Mouse (Mus musculus): ENCODE measurements around the gene Cmtm1. TPM values are rescaled to one million over a fixed set of nuclear protein-coding genes. Genes with fewer than 3 reads are reported as not detected.
"Not testable (repeated sequence)": the region's sequence is repeated elsewhere in the genome, so short reads cannot be mapped to it uniquely, and the experiment has no call there.

Cmtm1 gene
- polyA plus RNA-seq (2015; fragmentation: Nextera tagmentation; extraction: Ambion mirVana): not detected in 2 replicates

GRCm38 (mm10) chr8:104309441-104310155 is at the start of gene Cmtm1, which contains the start of gene Gm45711:
Gene Cmtm1 (minus strand): TSS chr8:104310145.
Gene Gm45711 (minus strand): TSS chr8:104310081.
- not testable (repeated sequence) for ATAC-seq (ENCODE audit: low read depth); H3K4me1 ChIP-seq (replicated peaks); H3K9me3 ChIP-seq (replicated peaks); H3K4me2 ChIP-seq; H3K36me3 ChIP-seq; H3K9ac ChIP-seq; DNase-seq; H3K27me3 ChIP-seq; H3K4me3 ChIP-seq (replicated peaks); H3K27ac ChIP-seq
- WGBS (ENCODE audit: insufficient replicate concordance): 80% methylated on average over 36 of the region's 36 CpGs

GRCm38 (mm10) chr8:104358637-104359036 is 48.7 kb upstream of the Cmtm1 start:
- no peak for ATAC-seq (ENCODE audit: low read depth)
- H3K9ac ChIP-seq: no peak overlapping the region
- no peak overlapping the region for H3K27ac ChIP-seq
- peaks cover 3% of the 10 kb centered on the region; the same call in 1 of the 2 replicates for H3K36me3 ChIP-seq
- H3K27me3 ChIP-seq: no peaks in the 10 kb centered on the region
- no peak for DNase-seq
- no peak overlapping the region for H3K4me3 ChIP-seq (replicated peaks)
- H3K4me1 ChIP-seq (replicated peaks): peaks cover 7% of the 10 kb centered on the region
- 55% methylated on average over 3 of the region's 3 CpGs for WGBS (ENCODE audit: insufficient replicate concordance)
- H3K4me2 ChIP-seq: no peak overlapping the region
- no peaks in the 10 kb centered on the region for H3K9me3 ChIP-seq (replicated peaks)

- peaks cover 1% of the 10 kb centered on the region for H3K4me1 ChIP-seq (replicated peaks)
- peaks cover 3% of the 10 kb centered on the region; the same call in 1 of the 2 replicates for H3K36me3 ChIP-seq
- H3K9ac ChIP-seq: no peak overlapping the region
- 73% methylated on average over 10 of the region's 10 CpGs for WGBS (ENCODE audit: insufficient replicate concordance)
- no peak overlapping the region for H3K27ac ChIP-seq
- no peaks in the 10 kb centered on the region for H3K9me3 ChIP-seq (replicated peaks)
- H3K4me2 ChIP-seq: no peak overlapping the region
- no peaks in the 10 kb centered on the region for H3K27me3 ChIP-seq
- DNase-seq: no peak
- H3K4me3 ChIP-seq (replicated peaks): no peak overlapping the region
- no peak for ATAC-seq (ENCODE audit: low read depth)
Measured at GRCm38 (mm10) chr8:104354504-104354903, 44.6 kb upstream of the Cmtm1 start.

- H3K27ac ChIP-seq: no peak overlapping the region
- 41% methylated on average over 5 of the region's 5 CpGs for WGBS (ENCODE audit: insufficient replicate concordance)
- ATAC-seq (ENCODE audit: low read depth): no peak; the same call in 1 of the 2 replicates
- peaks cover 7% of the 10 kb centered on the region for H3K4me1 ChIP-seq (replicated peaks)
- no peak overlapping the region for H3K9ac ChIP-seq
- H3K27me3 ChIP-seq: no peaks in the 10 kb centered on the region
- no peak for DNase-seq
- H3K36me3 ChIP-seq: peaks cover 3% of the 10 kb centered on the region; the same call in 1 of the 2 replicates
- H3K4me2 ChIP-seq: no peak overlapping the region
- no peaks in the 10 kb centered on the region for H3K9me3 ChIP-seq (replicated peaks)
- H3K4me3 ChIP-seq (replicated peaks): no peak overlapping the region
Measured at GRCm38 (mm10) chr8:104353186-104353585, 43.2 kb upstream of the Cmtm1 start.

GRCm38 (mm10) chr8:104350047-104350446 is 40.1 kb upstream of the Cmtm1 start:
- Histone ChIP-seq H3K4me3 (replicated peaks) (no peak overlapping the region), H3K9me3 (replicated peaks) (no peaks in the 10 kb centered on the region), H3K27me3 (no peaks in the 10 kb centered on the region), H3K9ac (no peak overlapping the region), H3K4me2 (no peak overlapping the region), H3K36me3 (peaks cover 14% of the 10 kb centered on the region; the same call in 1 of the 2 replicates), H3K27ac (no peak overlapping the region), H3K4me1 (replicated peaks) (peaks cover 13% of the 10 kb centered on the region)
- no peak for ATAC-seq (ENCODE audit: low read depth)
- 73% methylated on average over 13 of the region's 13 CpGs for WGBS (ENCODE audit: insufficient replicate concordance)
- no peak for DNase-seq

GRCm38 (mm10) chr8:104348971-104349370 is 39.0 kb upstream of the Cmtm1 start:
- Histone ChIP-seq H3K4me2 (no peak overlapping the region), H3K9me3 (replicated peaks) (no peaks in the 10 kb centered on the region), H3K36me3 (peaks cover 14% of the 10 kb centered on the region; the same call in 1 of the 2 replicates), H3K27me3 (no peaks in the 10 kb centered on the region), H3K9ac (no peak overlapping the region), H3K4me3 (replicated peaks) (no peak overlapping the region), H3K27ac (0 out of 2 replicates have a peak overlapping the region, but pooled peaks have one; percentile 29), H3K4me1 (replicated peaks) (peaks cover 17% of the 10 kb centered on the region)
- ATAC-seq (ENCODE audit: low read depth) (no peak), DNase-seq (no peak)
- WGBS (ENCODE audit: insufficient replicate concordance): 60% methylated on average over 5 of the region's 5 CpGs

- H3K4me1 ChIP-seq (replicated peaks): peaks cover 24% of the 10 kb centered on the region
- no peak overlapping the region for H3K27ac ChIP-seq
- DNase-seq (no peak), ATAC-seq (ENCODE audit: low read depth) (no peak)
- 64% methylated on average over 12 of the region's 12 CpGs for WGBS (ENCODE audit: insufficient replicate concordance)
- H3K27me3 ChIP-seq: 0 out of 2 replicates have a peak, but pooled peaks cover under 1% of the 10 kb centered on the region
- peaks cover 14% of the 10 kb centered on the region; the same call in 1 of the 2 replicates for H3K36me3 ChIP-seq
- H3K9ac ChIP-seq: no peak overlapping the region
- no peak overlapping the region for H3K4me3 ChIP-seq (replicated peaks)
- H3K4me2 ChIP-seq: no peak overlapping the region
- H3K9me3 ChIP-seq (replicated peaks): no peaks in the 10 kb centered on the region
Measured at GRCm38 (mm10) chr8:104346706-104347105, 36.8 kb upstream of the Cmtm1 start.

- Histone ChIP-seq H3K4me1 (replicated peaks) (peaks cover 42% of the 10 kb centered on the region), H3K9me3 (replicated peaks) (no peaks in the 10 kb centered on the region), H3K9ac (no peak overlapping the region), H3K4me3 (replicated peaks) (no peak overlapping the region), H3K27me3 (peaks cover 13% of the 10 kb centered on the region), H3K36me3 (peaks cover 14% of the 10 kb centered on the region; the same call in 1 of the 2 replicates), H3K4me2 (no peak overlapping the region), H3K27ac (no peak overlapping the region)
- WGBS (ENCODE audit: insufficient replicate concordance): 69% methylated on average over 5 of the region's 5 CpGs
- DNase-seq: no peak
- no peak for ATAC-seq (ENCODE audit: low read depth)
Measured at GRCm38 (mm10) chr8:104344622-104345021, 34.7 kb upstream of the Cmtm1 start.

- DNase-seq (peak; percentile 59), ATAC-seq (ENCODE audit: low read depth) (peak; percentile 35; the same call in 1 of the 2 replicates)
- 13% methylated on average over 7 of the region's 7 CpGs for WGBS (ENCODE audit: insufficient replicate concordance)
- Histone ChIP-seq H3K4me1 (replicated peaks) (peaks cover 41% of the 10 kb centered on the region), H3K4me3 (replicated peaks) (no peak overlapping the region), H3K36me3 (peaks cover 14% of the 10 kb centered on the region; the same call in 1 of the 2 replicates), H3K27me3 (peaks cover 13% of the 10 kb centered on the region), H3K9me3 (replicated peaks) (no peaks in the 10 kb centered on the region), H3K9ac (no peak overlapping the region), H3K27ac (no peak overlapping the region), H3K4me2 (no peak overlapping the region)
Measured at GRCm38 (mm10) chr8:104343957-104344356, 34.0 kb upstream of the Cmtm1 start.

GRCm38 (mm10) chr8:104342426-104342825 is 32.5 kb upstream of the Cmtm1 start:
- Histone ChIP-seq H3K9ac (no peak overlapping the region), H3K9me3 (replicated peaks) (no peaks in the 10 kb centered on the region), H3K27ac (no peak overlapping the region), H3K4me1 (replicated peaks) (peaks cover 40% of the 10 kb centered on the region), H3K4me2 (no peak overlapping the region), H3K36me3 (peaks cover 9% of the 10 kb centered on the region; the same call in 1 of the 2 replicates), H3K27me3 (peaks cover 13% of the 10 kb centered on the region), H3K4me3 (replicated peaks) (no peak overlapping the region)
- DNase-seq (no peak), ATAC-seq (ENCODE audit: low read depth) (no peak)
- 43% methylated on average over 5 of the region's 5 CpGs for WGBS (ENCODE audit: insufficient replicate concordance)

GRCm38 (mm10) chr8:104341678-104342077 is 31.7 kb upstream of the Cmtm1 start:
- no peak for DNase-seq
- Histone ChIP-seq H3K27ac (no peak overlapping the region), H3K9me3 (replicated peaks) (no peaks in the 10 kb centered on the region), H3K9ac (no peak overlapping the region), H3K27me3 (peaks cover 13% of the 10 kb centered on the region), H3K4me1 (replicated peaks) (peaks cover 34% of the 10 kb centered on the region), H3K4me3 (replicated peaks) (peak overlapping the region; percentile 61), H3K4me2 (peak overlapping the region; percentile 73), H3K36me3 (0 out of 2 replicates have a peak, but pooled peaks cover 7% of the 10 kb centered on the region)
- no peak for ATAC-seq (ENCODE audit: low read depth)
- 40% methylated on average over 6 of the region's 6 CpGs for WGBS (ENCODE audit: insufficient replicate concordance)
